Mouse (Mus musculus) small intestine, adult 2 months (tissue): ENCODE results near the gene Nrp1.

Source experiments
- CTCF ChIP-seq: fragments of 200-500 bp; IDR thresholded peaks from 2 replicates; pipeline ENCODE4 v1.5.1; 2012; ENCODE audit warnings: low read depth, mild to moderate bottlenecking, control low read depth, inconsistent platforms, low read length, moderate library complexity, mixed read lengths; ENCODE audit not compliant: insufficient replicate concordance, insufficient read length; ENCODE audit errors: extremely low read depth
- POLR2A ChIP-seq: fragments of 200-500 bp; IDR thresholded peaks from 2 replicates; pipeline ENCODE4 v1.6.1; 2012; ENCODE audit warnings: low read depth, mild to moderate bottlenecking, control low read depth, inconsistent platforms, low read length, moderate library complexity

DNA sequence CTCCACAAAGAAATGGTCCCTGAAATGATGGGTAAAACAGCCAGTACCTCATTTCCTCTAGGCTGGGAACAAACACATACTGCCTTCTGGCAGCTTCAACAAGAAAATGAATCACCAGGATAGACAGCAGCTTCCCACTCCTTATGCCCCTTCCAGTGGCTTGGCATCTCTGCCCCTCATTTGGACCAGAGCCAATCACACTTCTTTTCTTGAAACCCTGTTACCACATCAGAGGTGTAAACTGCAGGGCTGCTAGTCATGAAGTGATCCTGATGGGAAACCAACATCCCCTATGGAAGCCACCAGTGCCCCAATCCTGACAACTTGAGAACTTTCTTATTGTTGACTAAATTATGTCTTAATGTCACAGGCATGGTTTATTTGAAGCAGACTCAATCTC lies 150.3 kb downstream of the Nrp1 start:
- no peak for TF ChIP-seq CTCF
- TF ChIP-seq POLR2A: no peak
